Mouse (Mus musculus) myocyte (in vitro differentiated cells): ENCODE measurements around the gene Mtmr12.

Experiments used
- POLR2AphosphoS2 ChIP-seq: IDR thresholded peaks from one replicate; pipeline ENCODE4 v1.6.1; 2011; ENCODE audit warnings: low read depth, control low read depth; ENCODE audit not compliant: insufficient read length
- TCF12 ChIP-seq: IDR thresholded peaks from one replicate; pipeline ENCODE4 v1.6.1; 2011; ENCODE audit warnings: mild to moderate bottlenecking, control low read depth; ENCODE audit not compliant: poor library complexity, insufficient read depth, severe bottlenecking
- USF1 ChIP-seq: IDR thresholded peaks from one replicate; pipeline ENCODE4 v1.6.1; 2011; ENCODE audit warnings: low read depth, mild to moderate bottlenecking, control low read depth, moderate library complexity

DNA sequence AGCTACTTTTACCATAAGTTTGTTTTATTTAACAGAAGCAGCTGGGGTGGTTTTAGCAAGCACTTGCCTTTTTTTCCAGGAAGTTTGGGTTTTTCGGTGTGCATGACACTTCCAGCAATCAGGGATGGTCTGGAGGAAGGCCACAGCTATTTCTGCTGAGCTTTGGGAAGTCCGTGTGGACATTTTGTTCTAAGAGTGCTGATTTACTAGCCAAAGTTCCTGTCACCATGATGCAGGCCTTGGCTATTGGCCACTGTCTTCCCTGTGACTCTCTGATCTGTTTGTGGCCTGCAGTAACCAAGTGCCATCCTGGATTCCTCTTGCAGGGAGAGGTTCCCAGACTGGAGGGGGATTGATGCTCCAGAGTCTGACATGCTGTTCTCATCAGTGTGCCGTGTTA lies 39.0 kb downstream of the Mtmr12 start:
- TF ChIP-seq POLR2AphosphoS2 (no peak), USF1 (no peak), TCF12 (no peak)
